Mouse (Mus musculus): ENCODE measurements around the gene Cd2ap. TPM values are rescaled to one million over a fixed set of nuclear protein-coding genes. Genes with fewer than 3 reads are reported as not detected.

Gene Cd2ap
- polyA plus RNA-seq, 1 experiment = 19.3 TPM

DNA sequence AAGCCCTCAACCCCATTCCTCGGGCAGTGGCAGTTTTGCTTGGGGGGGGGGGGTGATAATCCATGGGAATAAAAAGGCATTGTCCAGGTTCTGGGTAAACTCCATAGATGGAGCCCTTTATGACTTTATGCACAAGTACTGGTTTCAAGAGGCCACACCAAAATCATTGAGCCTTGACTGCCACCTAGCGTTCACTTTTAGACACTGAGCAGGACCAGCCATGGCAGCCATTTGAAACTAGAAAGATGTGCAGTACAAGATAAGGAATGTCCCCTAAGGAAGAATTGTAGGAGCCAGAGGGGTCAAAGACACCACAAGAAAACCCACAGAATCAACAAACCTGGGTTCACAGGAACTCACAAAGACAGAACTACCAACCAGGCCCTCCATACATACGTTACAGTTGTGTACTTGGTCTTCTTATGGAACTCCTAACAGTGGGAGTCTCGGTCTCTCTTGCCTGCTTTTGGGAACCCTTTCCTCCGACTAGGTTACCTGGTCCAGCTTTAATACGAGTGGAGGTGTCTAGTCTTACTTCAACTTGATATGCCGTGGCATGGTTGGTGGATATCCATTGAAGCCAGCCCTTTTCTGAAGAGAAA, 94.2 kb downstream of the Cd2ap start:
- whole genome bisulfite sequencing = 54% methylated on average over 7 of the region's 7 CpGs
- Histone ChIP-seq H3K27ac (ENCODE audit: insufficient read depth, low read length) (no peak overlapping the region), H3K4me3 (replicated peaks; ENCODE audit: insufficient read depth, low read depth, low read length) (no peak overlapping the region), H3K27me3 (ENCODE audit: control insufficient read depth, insufficient read depth, low read length) (no peaks in the 10 kb centered on the region), H3K4me1 (ENCODE audit: control insufficient read depth, insufficient read depth, low read length) (no peaks in the 10 kb centered on the region)
- peak; percentile 49 to 63 for DNase-seq
- TF ChIP-seq POLR2A (IDR thresholded peaks at IDR 0.05; ENCODE audit: borderline replicate concordance, insufficient read depth, low read length) (no peak), CTCF (IDR thresholded peaks at IDR 0.05; ENCODE audit: borderline replicate concordance, insufficient read depth, low read depth, low read length) (peak; percentile 69)

DNA sequence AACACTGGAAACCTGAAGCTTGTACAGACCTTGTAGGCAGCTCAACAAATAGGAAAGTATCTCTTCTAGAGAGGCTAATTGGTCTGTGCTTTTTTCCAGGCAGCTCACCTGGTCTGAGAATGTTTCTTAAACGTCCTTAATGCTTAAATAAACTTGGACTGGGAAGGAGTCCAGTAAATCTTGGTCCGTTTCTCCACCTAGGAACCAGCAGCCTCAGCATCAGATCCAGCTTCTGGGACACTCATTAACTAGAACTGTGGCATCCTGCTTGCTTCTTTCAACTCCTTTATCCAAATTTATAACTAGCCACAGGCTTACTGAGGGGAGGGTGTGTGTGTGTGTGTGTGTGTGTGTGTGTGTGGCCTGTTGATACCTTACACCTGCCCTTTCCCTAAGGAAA, 122.7 kb downstream of the Cd2ap start:
- no peak overlapping the region for H3K4me3 ChIP-seq (replicated peaks; ENCODE audit: insufficient read depth, low read depth, low read length)
- no peak overlapping the region for H3K27ac ChIP-seq (ENCODE audit: insufficient read depth, low read length)
- no peaks in the 10 kb centered on the region for H3K4me1 ChIP-seq (ENCODE audit: control insufficient read depth, insufficient read depth, low read length)
- WGBS = 43% methylated on average over 2 of the region's 2 CpGs
- no peak for TF ChIP-seq CTCF (IDR thresholded peaks at IDR 0.05; ENCODE audit: borderline replicate concordance, insufficient read depth, low read depth, low read length)
- TF ChIP-seq POLR2A (IDR thresholded peaks at IDR 0.05; ENCODE audit: borderline replicate concordance, insufficient read depth, low read length) = no peak
- no peak for DNase-seq
- H3K27me3 ChIP-seq (ENCODE audit: control insufficient read depth, insufficient read depth, low read length) = no peaks in the 10 kb centered on the region

DNA sequence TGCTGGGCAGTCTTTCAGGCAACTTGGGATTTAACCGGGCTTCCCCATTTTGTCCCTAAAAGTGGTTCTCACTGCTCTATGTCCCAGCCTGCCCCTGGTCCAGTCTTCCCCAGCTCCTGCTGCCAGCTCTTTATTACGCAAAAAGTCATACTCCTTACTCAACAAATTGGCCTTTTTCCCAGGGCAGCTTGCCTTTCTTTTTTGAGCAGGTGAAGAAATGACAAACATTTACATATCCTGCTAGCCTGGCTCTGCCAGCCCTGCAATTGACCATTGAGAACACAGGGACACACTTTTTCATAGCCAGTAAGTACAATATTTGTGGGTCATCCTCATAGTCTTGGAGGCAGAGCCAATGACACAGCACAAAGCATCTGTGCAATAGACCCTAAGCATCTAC, 124.3 kb downstream of the Cd2ap start:
- no peak for DNase-seq
- TF ChIP-seq POLR2A (IDR thresholded peaks at IDR 0.05; ENCODE audit: borderline replicate concordance, insufficient read depth, low read length) (no peak), CTCF (IDR thresholded peaks at IDR 0.05; ENCODE audit: borderline replicate concordance, insufficient read depth, low read depth, low read length) (no peak)
- H3K4me3 ChIP-seq (replicated peaks; ENCODE audit: insufficient read depth, low read depth, low read length) = no peak overlapping the region
- no peaks in the 10 kb centered on the region for H3K4me1 ChIP-seq (ENCODE audit: control insufficient read depth, insufficient read depth, low read length)
- no peak overlapping the region for H3K27ac ChIP-seq (ENCODE audit: insufficient read depth, low read length)
- no peaks in the 10 kb centered on the region for H3K27me3 ChIP-seq (ENCODE audit: control insufficient read depth, insufficient read depth, low read length)
- WGBS = 66% methylated on average over 2 of the region's 2 CpGs

DNA sequence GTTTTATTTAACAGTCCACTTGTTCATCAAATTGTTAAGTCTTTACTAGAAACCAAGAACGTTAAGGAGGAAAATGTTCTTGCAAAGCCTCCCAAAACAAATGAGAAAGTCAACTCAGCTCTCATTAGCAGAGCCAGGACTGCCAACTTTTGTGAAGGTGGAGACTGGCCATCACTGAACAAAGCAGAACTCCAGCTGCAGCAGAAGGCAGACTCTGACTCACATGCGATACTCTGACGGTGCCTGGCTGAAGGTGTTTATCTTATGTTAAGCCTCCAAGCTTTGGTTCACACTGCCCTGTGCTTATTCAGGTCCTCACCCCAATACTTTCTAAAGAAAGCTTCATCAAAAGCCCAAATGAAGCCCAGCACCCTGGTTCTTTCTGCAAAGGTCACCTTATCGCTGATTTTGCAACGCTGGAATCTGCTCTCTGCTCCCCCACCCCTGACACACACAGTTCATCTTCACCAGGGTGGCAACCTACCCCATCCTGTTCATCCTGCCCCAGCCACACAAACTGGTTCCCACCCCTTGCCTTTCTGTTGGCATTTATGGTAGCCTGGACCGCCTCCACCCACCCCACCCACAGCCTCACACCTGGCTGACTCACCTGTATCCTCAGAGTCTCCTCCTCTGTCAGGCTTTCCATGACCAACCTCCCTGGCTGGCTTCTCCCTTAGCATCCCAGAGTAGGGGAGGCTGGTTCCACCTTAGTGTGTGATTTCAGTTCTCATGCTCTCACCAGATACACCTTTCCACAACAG, 130.6 kb downstream of the Cd2ap start:
- no peak for DNase-seq
- no peaks in the 10 kb centered on the region for H3K27me3 ChIP-seq (ENCODE audit: control insufficient read depth, insufficient read depth, low read length)
- no peak overlapping the region for H3K27ac ChIP-seq (ENCODE audit: insufficient read depth, low read length)
- H3K4me3 ChIP-seq (replicated peaks; ENCODE audit: insufficient read depth, low read depth, low read length) = no peak overlapping the region
- H3K4me1 ChIP-seq (ENCODE audit: control insufficient read depth, insufficient read depth, low read length) = no peaks in the 10 kb centered on the region
- WGBS = 87% methylated on average over 6 of the region's 6 CpGs
- TF ChIP-seq POLR2A (IDR thresholded peaks at IDR 0.05; ENCODE audit: borderline replicate concordance, insufficient read depth, low read length) (no peak), CTCF (IDR thresholded peaks at IDR 0.05; ENCODE audit: borderline replicate concordance, insufficient read depth, low read depth, low read length) (no peak)

Other genes with a start within 250 kb of the Cd2ap start
- 3.9 and 4.8 TPM in 2 replicates for gene Adgrf4, start 184.4 kb downstream of the Cd2ap start, polyA plus RNA-seq (2012; rRNA removed)
- gene Adgrf2, start 134.5 kb downstream of the Cd2ap start, polyA plus RNA-seq (2012; rRNA removed) = 1.4 and 1.8 TPM in 2 replicates
- gene Tnfrsf21, start 139.9 kb upstream of the Cd2ap start, polyA plus RNA-seq (2012; rRNA removed) = 55.8 and 65.3 TPM in 2 replicates

All from cerebellum, adult 2 months (tissue).